Mouse (Mus musculus) ES-Bruce4 (cell line): ENCODE data around the gene Eif5b. TPM values are rescaled to one million over a fixed set of nuclear protein-coding genes. Genes with fewer than 3 reads are reported as not detected.

ENCODE experiments used
- H3K27ac ChIP-seq: 2 replicates; pipeline ENCODE4 v1.5.1; 2012; ENCODE audit warnings: low read length, inconsistent platforms; ENCODE audit not compliant: insufficient read depth
- H3K27me3 ChIP-seq: 2 replicates; pipeline ENCODE4 v1.6.1; 2012; ENCODE audit warnings: mild to moderate bottlenecking, low read length, inconsistent platforms; ENCODE audit not compliant: control insufficient read depth, poor library complexity, insufficient read depth, severe bottlenecking
- H3K36me3 ChIP-seq: 2 replicates; pipeline ENCODE4 v1.6.1; 2012; ENCODE audit warnings: inconsistent platforms, mild to moderate bottlenecking, low read length, moderate library complexity; ENCODE audit not compliant: control insufficient read depth, poor library complexity, insufficient read depth, severe bottlenecking
- H3K4me1 ChIP-seq: one replicate; pipeline ENCODE4 v1.8.1; 2011; ENCODE audit warnings: low read length; ENCODE audit not compliant: control insufficient read depth, insufficient read depth
- H3K4me3 ChIP-seq: 2 replicates; pipeline ENCODE4 v1.5.1; 2011; ENCODE audit warnings: low read depth, mild to moderate bottlenecking, low read length
- H3K9ac ChIP-seq: 2 replicates; pipeline ENCODE4 v1.6.1; 2012; ENCODE audit warnings: low read depth, mild to moderate bottlenecking, inconsistent platforms; ENCODE audit not compliant: poor library complexity, severe bottlenecking
- H3K9me3 ChIP-seq: replicated peaks from 2 replicates; pipeline ENCODE4 v1.6.1; 2012; ENCODE audit warnings: mild to moderate bottlenecking, low read length, inconsistent platforms; ENCODE audit not compliant: control insufficient read depth, poor library complexity, insufficient read depth, severe bottlenecking
- CTCF ChIP-seq: IDR thresholded peaks from one replicate; pipeline ENCODE4 v1.8.1; 2011; ENCODE audit warnings: low read depth, low read length
- EP300 ChIP-seq: IDR thresholded peaks from 2 replicates; pipeline ENCODE4 v1.6.1; 2011; ENCODE audit warnings: low read depth, low read length; ENCODE audit not compliant: insufficient read depth
- POLR2A ChIP-seq: IDR thresholded peaks from one replicate; pipeline ENCODE4 v1.8.1; 2011; ENCODE audit warnings: low read length; ENCODE audit not compliant: insufficient read depth
- polyA plus RNA-seq: library from polyadenylated mRNA; stranded (reverse); fragments of >200 nt; gene quantifications from 2 replicates; pipeline ENCODE4 v1.2.4, GENCODE M21; 2011; ENCODE audit warnings: low read depth; ENCODE audit not compliant: missing spikeins, insufficient read depth, insufficient read length

Gene Eif5b
- polyA plus RNA-seq, 1 experiment, result 92.7 TPM

DNA sequence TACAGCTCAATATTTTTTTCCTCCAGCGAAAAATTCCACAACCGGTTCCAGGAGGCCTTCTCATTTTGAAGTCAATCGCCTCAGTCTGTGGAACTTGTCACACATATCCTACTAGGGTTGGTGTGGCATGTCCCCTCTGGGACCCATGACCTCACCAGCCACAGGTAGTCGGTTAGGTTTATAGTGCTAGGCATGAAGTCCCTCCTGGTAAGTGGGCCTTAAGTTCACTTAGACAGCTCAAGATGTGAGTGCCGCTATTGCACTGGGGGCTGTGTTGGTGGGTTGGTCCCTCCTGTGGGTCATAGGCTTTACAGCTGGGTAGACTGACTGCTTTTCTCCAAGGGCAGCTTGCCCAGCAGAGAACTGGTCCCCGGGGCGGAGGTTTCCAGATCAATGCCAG, 20.5 kb upstream of the Eif5b start:
- TF ChIP-seq EP300 (no peak), CTCF (no peak), POLR2A (no peak)
- no peaks in the 10 kb centered on the region for H3K36me3 ChIP-seq

DNA sequence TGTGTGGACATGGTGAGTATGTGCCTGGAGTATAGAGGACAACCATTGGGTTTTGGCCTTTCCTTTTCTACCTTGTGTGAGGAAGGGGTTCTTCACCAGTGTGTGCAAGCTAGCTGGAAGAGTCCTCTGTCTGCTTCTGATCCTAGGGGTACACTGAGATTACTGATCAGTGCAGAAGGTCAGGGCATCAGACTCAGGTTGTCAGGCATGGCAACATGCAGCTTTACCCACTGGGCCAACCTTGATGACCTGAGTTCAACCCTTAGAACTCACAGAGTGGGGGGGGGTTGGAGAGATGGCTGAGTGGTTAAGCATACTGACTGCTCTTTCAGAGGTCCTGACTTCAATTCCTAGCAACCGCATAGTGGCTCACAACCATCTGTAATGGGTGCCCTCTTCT, 13.5 kb upstream of the Eif5b start:
- peaks cover 14% of the 10 kb centered on the region for H3K36me3 ChIP-seq
- H3K4me1 ChIP-seq, result no peaks in the 10 kb centered on the region
- no peak overlapping the region for H3K27ac ChIP-seq
- no peaks in the 10 kb centered on the region for H3K27me3 ChIP-seq
- no peak overlapping the region for H3K4me3 ChIP-seq
- no peak overlapping the region for H3K9ac ChIP-seq
- TF ChIP-seq EP300 (no peak), POLR2A (no peak), CTCF (no peak)
- H3K9me3 ChIP-seq, result no peaks in the 10 kb centered on the region

More for the DNA sequence above, 20.5 kb upstream of the Eif5b start:
- H3K4me3 ChIP-seq, result no peak overlapping the region
- H3K9ac ChIP-seq, result no peak overlapping the region
- H3K4me1 ChIP-seq, result no peaks in the 10 kb centered on the region
- H3K9me3 ChIP-seq, result no peaks in the 10 kb centered on the region
- H3K27ac ChIP-seq, result no peak overlapping the region
- H3K27me3 ChIP-seq, result no peaks in the 10 kb centered on the region

DNA sequence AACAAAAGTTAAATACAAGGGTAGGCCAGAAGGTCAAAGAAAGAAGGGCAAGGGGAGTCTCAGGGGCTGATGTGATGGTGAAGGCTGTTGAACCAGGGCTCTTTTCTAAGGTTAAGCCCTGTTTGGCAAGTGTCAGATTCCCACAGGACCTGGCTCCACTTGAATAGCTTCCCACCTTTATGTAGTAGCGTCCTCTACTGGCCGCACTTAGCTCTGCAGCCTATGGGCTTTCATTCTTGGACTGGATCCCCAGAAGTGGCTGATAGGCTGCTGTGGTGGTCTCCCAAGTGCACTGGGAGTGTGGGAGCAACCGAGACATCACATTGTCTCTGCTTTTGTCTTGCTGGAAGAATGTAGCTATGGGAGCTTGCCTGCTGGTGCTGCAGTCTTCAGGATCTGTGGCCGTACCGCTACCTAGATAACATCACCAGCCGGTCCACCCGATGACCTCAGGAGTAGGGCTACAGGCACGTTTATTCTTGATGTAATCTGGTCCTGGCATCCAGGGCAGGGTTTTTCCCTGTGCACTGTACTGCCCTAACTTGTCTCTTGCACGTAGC, 12.0 kb upstream of the Eif5b start:
- no peak overlapping the region for H3K4me3 ChIP-seq
- no peaks in the 10 kb centered on the region for H3K4me1 ChIP-seq
- no peak overlapping the region for H3K9ac ChIP-seq
- H3K27ac ChIP-seq, result no peak overlapping the region
- H3K9me3 ChIP-seq, result no peaks in the 10 kb centered on the region
- H3K27me3 ChIP-seq, result no peaks in the 10 kb centered on the region
- H3K36me3 ChIP-seq, result peaks cover 27% of the 10 kb centered on the region
- TF ChIP-seq POLR2A (no peak), CTCF (peak; percentile 78)

DNA sequence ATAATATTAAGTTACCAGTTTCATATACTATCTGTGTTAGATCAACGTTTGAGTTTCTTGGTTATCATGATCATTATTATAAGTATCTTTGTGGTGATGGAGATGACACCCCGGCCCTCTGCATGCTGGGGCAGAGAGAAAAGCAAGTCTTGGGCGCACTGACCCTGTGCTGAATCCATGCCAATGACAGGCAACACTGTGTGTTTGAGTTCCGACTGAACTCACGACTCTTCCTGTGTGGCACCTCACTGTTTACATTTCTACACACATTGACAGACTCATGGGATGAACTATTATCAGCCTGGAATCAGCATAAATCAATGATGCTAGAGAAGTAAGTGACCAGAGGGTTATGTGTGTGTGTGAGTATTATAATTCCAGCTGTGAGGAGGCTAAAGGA, 10.0 kb upstream of the Eif5b start:
- H3K4me1 ChIP-seq, result no peaks in the 10 kb centered on the region
- H3K4me3 ChIP-seq, result no peak overlapping the region
- peaks cover 40% of the 10 kb centered on the region for H3K36me3 ChIP-seq
- no peak overlapping the region for H3K9ac ChIP-seq
- H3K27me3 ChIP-seq, result no peaks in the 10 kb centered on the region
- no peak overlapping the region for H3K27ac ChIP-seq
- TF ChIP-seq POLR2A, result no peak
- no peak for TF ChIP-seq CTCF
- TF ChIP-seq EP300, result no peak
- H3K9me3 ChIP-seq, result no peaks in the 10 kb centered on the region

DNA sequence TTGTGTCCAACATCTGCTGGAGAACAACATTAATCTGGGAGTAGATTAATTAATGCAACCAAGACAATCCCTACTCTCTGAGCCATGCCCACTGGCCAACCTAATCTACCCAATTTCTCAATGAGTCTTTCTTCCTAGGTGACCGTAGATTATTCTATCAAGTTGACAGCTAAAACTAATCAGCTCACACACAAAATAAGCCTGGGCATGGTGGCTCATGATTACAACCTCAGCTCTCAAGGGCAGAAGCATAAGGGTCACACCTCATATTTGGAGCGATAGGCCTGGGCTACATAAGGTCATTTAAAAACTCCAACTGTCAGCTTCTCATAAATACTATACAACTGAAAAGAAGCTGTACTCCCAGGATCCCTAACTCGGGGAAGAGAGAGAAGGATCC, 1.6 kb upstream of the Eif5b start:
- Histone ChIP-seq H3K4me3 (peak overlapping the region; percentile 77), H3K27ac (no peak overlapping the region), H3K4me1 (peaks cover 2% of the 10 kb centered on the region), H3K9me3 (no peaks in the 10 kb centered on the region), H3K27me3 (no peaks in the 10 kb centered on the region), H3K36me3 (peaks cover 35% of the 10 kb centered on the region), H3K9ac (peak overlapping the region; percentile 57)
- no peak for TF ChIP-seq EP300
- no peak for TF ChIP-seq CTCF
- TF ChIP-seq POLR2A, result no peak

DNA sequence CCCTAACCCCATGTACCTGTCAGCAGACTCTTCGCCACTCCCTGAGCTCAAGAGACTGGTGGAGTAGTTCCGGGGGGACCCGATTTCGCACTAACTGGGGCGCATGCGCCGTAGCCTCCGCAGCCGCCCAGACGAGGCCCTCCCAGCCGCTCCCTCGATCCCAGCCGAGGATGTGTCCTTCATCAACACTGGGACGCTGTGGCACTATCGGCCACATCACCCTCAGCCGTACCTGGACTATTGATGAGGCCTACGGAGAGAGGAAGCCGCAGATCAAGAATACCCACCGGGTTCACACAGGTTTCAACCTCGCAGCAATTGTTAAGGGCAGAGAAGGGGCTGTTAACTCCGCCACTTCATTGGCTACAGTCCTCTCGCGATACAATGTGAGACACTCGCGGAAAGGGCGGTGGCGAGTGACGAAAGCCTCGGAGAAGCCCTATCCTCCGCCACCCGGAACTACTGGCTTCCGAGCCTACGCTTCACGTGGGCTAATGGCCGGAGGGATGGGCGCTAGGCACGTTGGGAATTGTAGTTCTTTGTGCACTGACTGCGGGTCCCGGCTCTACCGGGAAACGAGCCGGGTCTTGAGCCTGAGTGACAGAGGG, 829 bp upstream of the Eif5b start:
- Histone ChIP-seq H3K9ac (peak overlapping the region; percentile 90), H3K36me3 (peaks cover 30% of the 10 kb centered on the region), H3K27me3 (no peaks in the 10 kb centered on the region), H3K4me1 (peaks cover 2% of the 10 kb centered on the region), H3K27ac (peak overlapping the region; percentile 60; the same call in 1 of the 2 replicates), H3K4me3 (peak overlapping the region; percentile 77), H3K9me3 (no peaks in the 10 kb centered on the region)
- no peak for TF ChIP-seq CTCF
- TF ChIP-seq POLR2A, result peak; percentile 34
- 0 out of 2 replicates have a peak, but pooled peaks have one; percentile 3 for TF ChIP-seq EP300
